Mouse (Mus musculus) heart, postnatal 0 days (tissue): ENCODE data around the gene Pidd1.

Source experiments
- CTCF ChIP-seq: IDR thresholded peaks from 2 replicates; pipeline ENCODE4 v1.5.1; 2016; ENCODE audit warnings: antibody characterized with exemption, control low read depth, low read depth
- EP300 ChIP-seq: IDR thresholded peaks from 2 replicates; pipeline ENCODE4 v1.6.1; 2016; ENCODE audit warnings: antibody characterized with exemption, low read depth

DNA sequence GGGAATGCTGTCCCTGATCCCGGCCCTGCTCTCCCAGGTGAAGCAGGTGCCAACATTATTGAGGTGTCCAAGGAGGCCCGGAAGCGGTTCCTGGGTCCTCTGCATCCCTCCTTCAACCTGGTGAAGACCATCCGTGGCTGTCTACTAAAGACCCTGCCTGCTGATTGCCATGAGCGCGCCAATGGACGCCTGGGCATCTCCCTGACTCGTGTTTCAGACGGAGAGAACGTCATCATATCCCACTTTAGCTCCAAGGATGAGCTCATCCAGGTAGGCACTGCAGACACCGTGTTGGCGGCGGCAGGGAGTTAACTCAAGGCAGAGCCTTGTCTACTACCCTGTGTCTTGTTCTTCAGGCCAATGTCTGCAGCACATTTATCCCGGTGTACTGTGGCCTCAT, 13.4 kb upstream of the Pidd1 start:
- TF ChIP-seq CTCF, result no peak
- no peak for TF ChIP-seq EP300
